Comparison of ENCODE assay signal across 10 mouse cellular contexts in the genomic region with DNA sequence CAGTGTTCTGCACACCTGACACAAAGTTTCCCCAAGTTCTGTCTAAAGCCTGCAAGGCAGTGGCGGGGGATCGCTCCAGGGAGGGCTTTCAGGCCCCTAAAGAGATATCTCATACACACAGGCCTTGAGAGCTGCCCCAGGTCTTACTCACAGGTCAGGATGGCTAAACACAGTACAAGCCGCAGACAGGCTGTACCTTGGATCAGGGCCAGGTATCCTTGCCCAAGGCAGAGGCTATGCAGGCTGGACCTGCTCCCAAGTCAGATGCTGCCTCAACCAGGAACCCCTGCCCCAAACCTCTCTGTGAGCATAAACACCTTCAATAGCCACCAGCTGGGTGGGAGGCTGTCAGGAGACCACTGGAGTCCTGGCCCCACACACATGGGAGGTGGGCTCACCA.
"Had no signal": no experiment of that assay in that cellular context is flagged by ENCODE, and none has a peak within 500 bp of the region (broad histone marks: within the 10 kb centered on the region; RNA-seq: fewer than 3 reads in every experiment).

No protein-coding gene starts in this region.

- H3K9me3 ChIP-seq: limb, embryonic 15.5 days; midbrain, embryonic 13.5 days had no signal

- H3K36me3 ChIP-seq: limb, embryonic 15.5 days; midbrain, embryonic 13.5 days had no signal

- DNase-seq: kidney, adult 2 months; layer of hippocampus, adult 9-11 months; layer of hippocampus, postnatal 36 days; lung, adult 18-20 months; lung, postnatal 36 days; thymus, adult 18-20 months; thymus, postnatal 14 days had no signal

- H3K4me3 ChIP-seq: limb, embryonic 15.5 days; midbrain, embryonic 13.5 days had no signal

- H3K27ac ChIP-seq: limb, embryonic 15.5 days; midbrain, embryonic 13.5 days; stomach, postnatal 0 days had no signal

- H3K9ac ChIP-seq: limb, embryonic 15.5 days; midbrain, embryonic 13.5 days had no signal

- H3K27me3 ChIP-seq: limb, embryonic 15.5 days; midbrain, embryonic 13.5 days had no signal

- ATAC-seq: midbrain, embryonic 13.5 days had no signal

- H3K4me2 ChIP-seq: limb, embryonic 15.5 days; midbrain, embryonic 13.5 days had no signal
